Mouse (Mus musculus) limb, embryonic 10.5 days (tissue): ENCODE results near the gene Il31. TPM values are rescaled to one million over a fixed set of nuclear protein-coding genes. Genes with fewer than 3 reads are reported as not detected.

ENCODE experiments used
- DNase-seq: peaks from one replicate; pipeline ENCODE4 v3.0.0-alpha.2; 2017; ENCODE audit warnings: low spot score
- H3K27ac ChIP-seq: fragments of 300-500 bp; sonication (generic); 2 replicates; pipeline ENCODE4 v1.5.1; 2016; ENCODE audit warnings: mild to moderate bottlenecking
- H3K27me3 ChIP-seq: fragments of 300-500 bp; sonication (generic); 2 replicates; pipeline ENCODE4 v1.6.1; 2016; ENCODE audit warnings: low read depth, mild to moderate bottlenecking; ENCODE audit not compliant: poor library complexity, severe bottlenecking
- H3K36me3 ChIP-seq: fragments of 300-500 bp; sonication (generic); 2 replicates; pipeline ENCODE4 v1.6.1; 2016; ENCODE audit warnings: mild to moderate bottlenecking, moderate library complexity
- H3K4me1 ChIP-seq: fragments of 300-500 bp; sonication (generic); 2 replicates; pipeline ENCODE4 v1.6.1; 2016
- H3K4me3 ChIP-seq: fragments of 300-500 bp; sonication (generic); 2 replicates; pipeline ENCODE4 v1.5.1; 2016; ENCODE audit warnings: mild to moderate bottlenecking, moderate library complexity
- H3K9me3 ChIP-seq: fragments of 300-500 bp; sonication (generic); replicated peaks from 2 replicates; pipeline ENCODE4 v1.6.1; 2016; ENCODE audit warnings: mild to moderate bottlenecking
- WGBS: fragments of 180-500 bp; shearing (Covaris S2); methylation state at CpG from one replicate; pipeline ENCODE4 v1.1.7; 2016; 5-methylcytosine and 5-hydroxymethylcytosine counted together
- polyA plus RNA-seq: library from polyadenylated mRNA; unstranded; fragments of >200 nt; fragmentation: Nextera tagmentation; extraction: Ambion mirVana; gene quantifications from 2 replicates; pipeline ENCODE4 v1.2.1, GENCODE M21; 2016

Il31 gene
- polyA plus RNA-seq, 1 experiment from 2014 or later: not detected

DNA sequence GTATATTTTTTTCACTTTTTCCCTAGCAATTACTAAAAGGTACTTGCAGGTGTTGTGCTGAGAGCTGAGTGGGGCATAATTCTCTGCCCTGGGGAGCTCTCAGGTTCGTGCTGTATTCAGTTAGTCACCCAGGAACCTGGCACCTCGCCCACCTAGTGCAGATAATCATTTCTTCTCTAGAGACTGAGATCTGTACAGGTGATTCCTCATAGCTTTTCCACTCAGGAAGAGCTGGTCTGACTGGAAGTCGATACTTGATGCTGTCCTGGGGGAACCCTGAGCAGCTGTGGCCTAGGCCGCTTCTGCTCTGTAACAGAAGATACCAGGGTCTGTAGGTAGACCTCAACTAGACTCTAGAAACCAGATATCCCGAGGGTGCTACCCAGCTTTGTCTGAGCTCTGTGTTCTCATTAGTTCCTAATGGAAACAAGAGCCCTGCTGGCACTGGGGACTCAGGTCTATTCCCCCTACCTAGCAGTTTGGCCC is 44.4 kb downstream of the Il31 start:
- Histone ChIP-seq H3K36me3 (peaks cover 83% of the 10 kb centered on the region), H3K9me3 (no peaks in the 10 kb centered on the region), H3K4me3 (no peak overlapping the region), H3K4me1 (0 out of 2 replicates have a peak, but pooled peaks cover 4% of the 10 kb centered on the region), H3K27ac (no peak overlapping the region), H3K27me3 (no peaks in the 10 kb centered on the region)
- no peak for DNase-seq
- 91% methylated on average over 5 of the region's 5 CpGs for WGBS

DNA sequence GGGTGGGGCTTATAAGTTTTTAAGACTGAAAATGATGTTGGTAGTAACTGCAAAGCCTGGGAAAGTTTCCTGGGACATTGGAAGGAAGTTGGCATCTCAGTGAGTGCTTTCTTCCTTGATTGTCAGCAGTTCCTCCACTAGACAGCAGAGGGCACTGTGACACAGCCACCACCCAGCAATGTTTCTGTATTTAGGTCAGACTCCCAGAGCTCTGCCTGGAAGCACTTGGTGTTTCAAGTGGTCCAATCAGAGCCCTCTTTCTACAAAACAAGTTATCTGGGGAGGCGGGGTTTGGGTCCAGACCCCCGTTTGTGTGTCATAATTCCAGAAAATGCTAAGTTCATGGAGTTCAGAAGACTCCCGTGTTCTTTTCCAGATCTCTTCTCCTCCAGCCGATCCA is 45.2 kb downstream of the Il31 start:
- Histone ChIP-seq H3K27me3 (no peaks in the 10 kb centered on the region), H3K4me3 (no peak overlapping the region), H3K9me3 (no peaks in the 10 kb centered on the region), H3K4me1 (0 out of 2 replicates have a peak, but pooled peaks cover 3% of the 10 kb centered on the region), H3K27ac (no peak overlapping the region), H3K36me3 (peaks cover 75% of the 10 kb centered on the region)
- WGBS: 52% methylated on average over 4 of the region's 4 CpGs
- DNase-seq: peak; percentile 76

- 92% methylated on average over 3 of the region's 3 CpGs for WGBS
- Histone ChIP-seq H3K9me3 (no peaks in the 10 kb centered on the region), H3K36me3 (peaks cover 61% of the 10 kb centered on the region), H3K4me3 (no peak overlapping the region), H3K4me1 (no peaks in the 10 kb centered on the region), H3K27me3 (no peaks in the 10 kb centered on the region), H3K27ac (no peak overlapping the region)
- no peak for DNase-seq
Measured at GRCm38 (mm10) chr5:123442283-123442682, 47.0 kb downstream of the Il31 start.

DNA sequence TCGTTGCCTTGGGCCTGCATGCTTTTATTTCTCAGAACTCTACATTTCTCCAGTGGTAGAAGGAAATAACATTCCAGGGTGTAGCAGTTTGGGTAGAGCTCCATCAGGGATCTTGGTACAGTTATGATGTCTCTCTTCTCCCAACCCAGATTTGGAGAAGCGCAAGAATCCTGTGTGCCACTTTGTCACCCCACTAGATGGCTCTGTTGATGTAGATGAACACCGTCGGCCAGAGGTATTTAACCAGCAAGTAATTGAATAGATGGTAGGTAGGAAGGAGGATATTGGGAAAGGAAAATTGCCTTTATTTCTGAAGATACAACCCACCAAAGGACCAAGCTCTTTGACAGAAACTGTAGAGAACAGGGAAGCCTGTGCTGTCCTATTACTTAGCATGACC is 48.6 kb downstream of the Il31 start:
- Histone ChIP-seq H3K4me1 (peaks cover 6% of the 10 kb centered on the region; the same call in 1 of the 2 replicates), H3K36me3 (peaks cover 45% of the 10 kb centered on the region), H3K27me3 (no peaks in the 10 kb centered on the region), H3K9me3 (no peaks in the 10 kb centered on the region), H3K27ac (no peak overlapping the region), H3K4me3 (no peak overlapping the region)
- no peak for DNase-seq
- 69% methylated on average over 4 of the region's 4 CpGs for WGBS

- Histone ChIP-seq H3K4me3 (no peak overlapping the region), H3K27ac (no peak overlapping the region), H3K9me3 (no peaks in the 10 kb centered on the region), H3K27me3 (no peaks in the 10 kb centered on the region), H3K36me3 (peaks cover 38% of the 10 kb centered on the region), H3K4me1 (peaks cover 6% of the 10 kb centered on the region; the same call in 1 of the 2 replicates)
- DNase-seq: no peak
- WGBS: 83% methylated on average over 4 of the region's 4 CpGs
Measured at GRCm38 (mm10) chr5:123439941-123440340, 49.3 kb downstream of the Il31 start.

DNA sequence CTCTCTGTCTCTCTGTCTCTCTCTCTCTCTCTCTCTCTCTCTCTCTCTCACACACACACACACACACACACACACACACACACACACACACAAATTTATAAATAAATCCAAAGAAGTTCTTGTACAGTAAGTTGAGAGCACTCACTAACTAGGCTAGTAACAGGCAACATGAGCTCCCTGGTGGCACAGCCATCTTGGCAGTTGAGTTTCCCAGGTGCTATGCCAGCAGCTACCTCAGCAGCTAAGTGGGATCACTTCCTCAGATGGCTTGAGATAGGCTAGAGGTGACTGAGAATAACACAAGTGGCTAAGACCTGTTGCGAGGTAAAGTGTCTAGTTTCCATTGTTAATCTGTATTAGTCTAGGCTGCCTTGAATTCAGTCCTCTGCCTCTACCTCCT is 50.0 kb downstream of the Il31 start:
- Histone ChIP-seq H3K4me3 (no peak overlapping the region), H3K36me3 (peaks cover 32% of the 10 kb centered on the region), H3K27ac (no peak overlapping the region), H3K4me1 (peaks cover 6% of the 10 kb centered on the region; the same call in 1 of the 2 replicates), H3K27me3 (no peaks in the 10 kb centered on the region), H3K9me3 (no peaks in the 10 kb centered on the region)
- no peak for DNase-seq
- WGBS: 98% methylated on average over 1 of the region's 1 CpGs

DNA sequence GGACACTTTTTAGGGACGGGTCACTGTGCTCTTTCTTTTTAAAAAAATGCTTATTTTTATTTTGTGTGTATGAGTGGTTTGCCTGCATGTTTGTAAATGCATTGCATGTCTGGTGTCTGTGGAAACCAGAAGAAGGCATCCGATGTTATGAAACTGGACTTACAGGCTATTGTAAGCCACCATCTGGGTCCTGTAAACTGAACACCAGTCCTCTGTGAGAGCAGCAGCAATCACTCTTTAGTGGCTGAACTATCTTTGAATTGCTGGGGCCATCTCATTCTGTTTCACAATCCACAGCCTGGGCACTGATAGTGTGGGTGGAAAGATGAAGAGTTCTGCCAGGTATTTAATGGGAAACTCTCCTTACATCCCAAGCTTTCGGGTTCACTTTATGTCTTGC is 50.9 kb downstream of the Il31 start:
- H3K9me3 ChIP-seq: no peaks in the 10 kb centered on the region
- WGBS: 92% methylated on average over 3 of the region's 3 CpGs
- peaks cover 6% of the 10 kb centered on the region; the same call in 1 of the 2 replicates for H3K4me1 ChIP-seq

GRCm38 (mm10) chr5:123436780-123437175 is 52.5 kb downstream of the Il31 start:
- WGBS: 59% methylated on average over 4 of the region's 4 CpGs
- Histone ChIP-seq H3K27ac (no peak overlapping the region), H3K36me3 (peaks cover 8% of the 10 kb centered on the region; the same call in 1 of the 2 replicates), H3K27me3 (no peaks in the 10 kb centered on the region), H3K9me3 (no peaks in the 10 kb centered on the region), H3K4me3 (no peak overlapping the region), H3K4me1 (peaks cover 6% of the 10 kb centered on the region; the same call in 1 of the 2 replicates)
- no peak for DNase-seq

More for the DNA sequence above, 50.9 kb downstream of the Il31 start:
- no peak for DNase-seq
- no peak overlapping the region for H3K4me3 ChIP-seq
- H3K27ac ChIP-seq: no peak overlapping the region
- peaks cover 24% of the 10 kb centered on the region for H3K36me3 ChIP-seq
- H3K27me3 ChIP-seq: no peaks in the 10 kb centered on the region

- H3K27me3 ChIP-seq: no peaks in the 10 kb centered on the region
- 0 out of 2 replicates have a peak overlapping the region, but pooled peaks have one; percentile 7 for H3K27ac ChIP-seq
- no peak for DNase-seq
- H3K36me3 ChIP-seq: 0 out of 2 replicates have a peak, but pooled peaks cover 3% of the 10 kb centered on the region
- no peaks in the 10 kb centered on the region for H3K9me3 ChIP-seq
- peaks cover 6% of the 10 kb centered on the region; the same call in 1 of the 2 replicates for H3K4me1 ChIP-seq
- 77% methylated on average over 8 of the region's 8 CpGs for WGBS
- H3K4me3 ChIP-seq: no peak overlapping the region
Measured at GRCm38 (mm10) chr5:123436071-123436779, 53.1 kb downstream of the Il31 start.

- peaks cover 6% of the 10 kb centered on the region; the same call in 1 of the 2 replicates for H3K4me1 ChIP-seq
- 92% methylated on average over 3 of the region's 3 CpGs for WGBS
- H3K4me3 ChIP-seq: no peak overlapping the region
- H3K27me3 ChIP-seq: no peaks in the 10 kb centered on the region
- H3K36me3 ChIP-seq: no peaks in the 10 kb centered on the region
- no peak overlapping the region for H3K27ac ChIP-seq
- H3K9me3 ChIP-seq: no peaks in the 10 kb centered on the region
- DNase-seq: no peak
Measured at GRCm38 (mm10) chr5:123432305-123432874, 56.9 kb downstream of the Il31 start.

- no peak for DNase-seq
- WGBS: 88% methylated on average over 13 of the region's 13 CpGs
Measured at GRCm38 (mm10) chr5:123431524-123432304, 57.6 kb downstream of the Il31 start.

More at GRCm38 (mm10) chr5:123431524-123432304, 57.6 kb downstream of the Il31 start:
- H3K36me3 ChIP-seq: peaks cover 3% of the 10 kb centered on the region
- no peaks in the 10 kb centered on the region; the same call in 1 of the 2 replicates for H3K9me3 ChIP-seq
- H3K4me3 ChIP-seq: no peak overlapping the region
- H3K27me3 ChIP-seq: no peaks in the 10 kb centered on the region
- H3K4me1 ChIP-seq: peaks cover 6% of the 10 kb centered on the region; the same call in 1 of the 2 replicates
- no peak overlapping the region for H3K27ac ChIP-seq
